Mouse (Mus musculus) ES-Bruce4 (cell line): ENCODE measurements around the gene Hepacam.

ENCODE experiments used
- CTCF ChIP-seq: IDR thresholded peaks from one replicate; pipeline ENCODE4 v1.8.1; 2011; ENCODE audit warnings: low read depth, low read length
- POLR2A ChIP-seq: IDR thresholded peaks from one replicate; pipeline ENCODE4 v1.8.1; 2011; ENCODE audit warnings: low read length; ENCODE audit not compliant: insufficient read depth

DNA sequence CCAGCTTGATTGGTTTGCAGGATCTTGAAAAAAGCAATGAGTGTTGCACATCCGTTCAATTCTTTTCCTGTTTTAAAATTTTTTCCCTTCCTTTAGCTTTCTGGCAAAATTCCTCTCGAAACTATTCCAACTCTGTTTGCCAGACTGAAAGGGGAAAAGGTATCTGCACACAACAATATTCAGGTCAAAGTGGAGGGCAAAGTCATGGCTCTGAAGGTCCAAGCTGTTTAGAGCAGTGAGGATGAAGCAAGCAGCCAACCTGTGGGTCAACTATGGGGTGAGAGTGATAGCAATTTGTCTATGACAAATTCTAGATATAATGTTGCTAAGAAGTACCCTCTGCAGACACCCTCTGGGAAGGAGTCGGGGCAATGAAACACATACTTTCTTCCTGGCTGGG lies 47.5 kb downstream of the Hepacam start:
- TF ChIP-seq CTCF: no peak
- no peak for TF ChIP-seq POLR2A
